Mouse (Mus musculus) left cerebral cortex, adult 9 months (tissue): ENCODE results near the gene Map7d2.
A peak's percentile ranks its signal among the peaks of the same experiment; 100 is the strongest.
"Not testable (repeated sequence)": the region's sequence is repeated elsewhere in the genome, so short reads cannot be mapped to it uniquely, and the experiment has no call there.

Experiments used
- DNase-seq, 2 experiments: peaks; one replicate each; pipeline ENCODE4 v3.0.0; 2022; ENCODE audit warnings: low spot score in 2 of 2

Gene Map7d2

GRCm38 (mm10) chrX:159414130-159414828 lies at the start of gene Map7d2:
Gene Map7d2, plus strand, starts transcription at chrX:159414572.
- peak; percentile 22 to 28 for DNase-seq

- DNase-seq, result peak; percentile 25 to 34
These were observed 42.3 kb upstream of the Map7d2 start, which contains the start of gene Eif1ax for GRCm38 (mm10) chrX:159371831-159372752. Gene Eif1ax, plus strand, starts transcription at chrX:159372178.

GRCm38 (mm10) chrX:159372753-159373144 lies 41.6 kb upstream of the Map7d2 start:
- DNase-seq, result no peak

DNA sequence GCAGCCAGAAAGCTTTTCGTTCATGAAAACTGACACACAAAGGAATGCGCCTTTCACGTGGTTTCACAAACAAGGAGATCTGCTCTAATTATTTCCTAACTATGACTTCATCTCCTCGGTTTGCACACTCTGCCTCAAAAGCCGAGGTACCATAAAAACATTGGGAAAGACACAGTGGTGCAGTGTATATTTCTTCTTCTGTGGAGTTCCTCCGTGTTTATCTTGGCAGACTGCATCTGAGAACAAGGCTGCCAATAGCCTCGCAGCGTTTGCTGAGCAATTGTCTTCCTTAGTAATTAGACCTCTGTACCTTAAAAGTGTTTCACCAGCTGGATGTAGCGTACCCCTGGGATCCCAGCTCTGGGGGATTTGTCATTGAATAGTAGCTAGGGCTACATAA lies 27.3 kb upstream of the Map7d2 start:
- no peak for DNase-seq

GRCm38 (mm10) chrX:159388953-159389352 lies 25.4 kb upstream of the Map7d2 start:
- DNase-seq, result no peak

DNA sequence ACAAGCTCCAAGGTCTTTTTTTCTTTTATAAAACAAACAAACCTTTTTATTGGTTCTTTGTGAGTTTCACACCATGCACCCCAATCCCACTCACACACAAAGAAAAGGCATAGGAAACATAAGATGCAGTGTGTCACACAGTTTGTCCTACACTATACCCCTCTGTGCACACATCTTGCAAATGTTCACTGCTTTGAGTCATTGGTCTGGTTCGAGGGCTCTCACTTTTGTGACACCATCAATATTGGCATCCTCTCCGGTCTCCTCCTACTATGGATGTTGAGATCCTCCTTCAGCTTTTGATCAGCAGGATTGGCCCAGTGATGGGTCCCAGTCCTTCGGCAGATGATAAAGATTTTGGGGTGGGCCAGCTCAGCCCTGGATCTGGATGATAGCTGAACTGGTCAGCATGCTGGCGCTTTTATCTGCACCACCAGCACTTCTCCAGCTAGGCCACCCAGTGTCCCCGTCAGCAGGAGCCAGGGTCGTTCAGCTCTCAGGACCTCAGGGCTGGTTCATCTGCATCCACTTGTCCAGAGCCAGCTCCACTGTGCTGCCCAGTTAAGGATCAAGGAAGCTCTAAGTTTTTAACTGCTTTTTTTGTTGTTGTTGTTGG lies 23.9 kb upstream of the Map7d2 start:
- no peak for DNase-seq

- DNase-seq, result no peak
These were observed 23.1 kb upstream of the Map7d2 start for GRCm38 (mm10) chrX:159391239-159391638.

GRCm38 (mm10) chrX:159409253-159409652 lies 5.1 kb upstream of the Map7d2 start:
- DNase-seq, result no peak

GRCm38 (mm10) chrX:159414829-159415673 lies 679 bp downstream of the Map7d2 start:
- peak; percentile 2 to 6 for DNase-seq

DNA sequence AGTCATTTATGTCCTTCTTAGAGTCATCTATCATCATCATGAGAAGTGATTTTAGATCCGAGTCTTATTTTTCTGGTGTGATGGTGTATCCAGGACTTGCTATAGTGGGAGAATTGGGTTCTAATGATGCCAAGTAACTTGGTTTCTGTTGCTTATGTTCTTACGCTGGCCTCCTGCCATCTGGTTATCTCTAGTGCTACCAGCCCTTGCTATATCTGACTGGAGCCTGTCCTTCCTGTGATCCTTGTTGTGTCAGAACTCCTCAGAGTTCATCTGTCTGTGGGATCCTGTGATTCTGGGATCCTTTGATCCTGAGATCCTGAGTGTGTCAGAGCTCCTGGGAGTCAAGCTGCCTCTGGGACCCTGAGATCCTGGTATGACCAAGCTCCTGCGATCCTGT lies 16.1 kb downstream of the Map7d2 start:
- not testable (repeated sequence) for DNase-seq

GRCm38 (mm10) chrX:159442128-159442527 lies 27.8 kb downstream of the Map7d2 start:
- DNase-seq, result peak in 1 of 2 experiments; percentile 9

DNA sequence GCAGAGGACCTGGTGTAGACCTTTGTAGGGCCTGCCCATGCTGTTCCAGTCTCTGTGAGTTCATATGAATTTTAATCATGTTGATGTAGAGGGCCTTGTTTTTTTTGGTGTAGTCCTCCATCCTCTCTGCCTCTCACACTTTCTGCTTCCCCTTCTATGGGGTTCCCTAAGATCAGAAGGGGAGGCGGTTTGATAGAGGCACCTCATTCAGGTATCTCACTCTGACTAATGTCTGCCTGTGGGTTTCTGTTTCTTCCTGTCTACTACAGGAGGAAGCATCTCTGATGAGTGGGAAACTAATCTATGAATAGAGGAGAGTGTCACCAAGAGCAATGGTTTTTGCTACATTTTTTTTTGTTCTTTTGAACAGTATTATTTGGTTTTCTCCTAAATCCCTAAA lies 32.8 kb downstream of the Map7d2 start:
- no peak for DNase-seq

DNA sequence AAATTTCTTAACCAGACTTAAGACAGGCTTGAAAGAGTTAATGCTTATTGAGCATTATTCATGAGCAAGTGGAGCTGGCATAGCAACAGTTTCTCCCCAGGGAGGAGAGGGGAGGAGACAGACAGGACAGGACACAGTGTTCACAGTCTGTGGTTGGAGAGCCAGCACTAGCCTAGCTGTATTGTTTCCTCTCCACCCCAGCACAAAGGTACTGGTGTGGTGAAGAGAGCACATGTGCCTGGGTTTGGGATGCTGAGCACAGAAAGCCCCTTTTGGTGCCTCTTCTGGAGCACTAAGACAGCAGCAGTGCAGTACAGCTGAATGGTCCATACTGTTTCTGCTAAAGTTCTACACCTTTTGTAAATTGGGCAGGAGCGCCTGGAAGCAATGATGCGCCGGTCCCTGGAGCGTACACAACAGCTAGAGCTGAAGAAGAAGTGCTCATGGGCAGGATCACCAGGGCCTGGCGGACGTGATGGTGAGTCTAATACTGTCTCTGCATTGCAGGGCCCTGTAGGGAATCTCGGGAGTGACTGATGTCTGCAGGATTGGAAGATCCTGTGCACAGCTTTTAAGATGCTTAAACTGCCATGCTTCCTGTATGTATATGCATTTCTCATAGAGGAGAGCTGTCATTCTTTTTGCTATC lies 44.8 kb downstream of the Map7d2 start:
- DNase-seq, result no peak

DNA sequence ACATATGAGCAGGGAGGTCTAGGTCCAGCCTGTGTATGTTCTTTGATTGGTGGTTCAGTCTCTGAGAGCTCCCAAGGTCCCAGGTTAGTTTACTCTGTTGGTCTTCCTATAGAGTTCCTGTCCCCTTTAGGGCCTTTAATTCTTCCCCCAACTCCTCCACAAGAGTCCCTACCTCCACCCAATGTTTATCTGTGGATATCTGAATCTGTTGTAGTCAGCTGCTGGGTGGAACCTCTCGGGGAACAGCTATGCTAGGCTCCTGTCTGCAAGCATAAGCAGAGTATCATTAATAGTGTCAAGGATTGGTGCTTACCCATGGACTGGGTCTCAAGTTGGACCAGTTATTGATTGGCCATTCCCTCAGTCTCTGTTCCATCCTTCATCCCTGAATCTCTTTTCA lies 60.4 kb downstream of the Map7d2 start:
- no peak for DNase-seq

DNA sequence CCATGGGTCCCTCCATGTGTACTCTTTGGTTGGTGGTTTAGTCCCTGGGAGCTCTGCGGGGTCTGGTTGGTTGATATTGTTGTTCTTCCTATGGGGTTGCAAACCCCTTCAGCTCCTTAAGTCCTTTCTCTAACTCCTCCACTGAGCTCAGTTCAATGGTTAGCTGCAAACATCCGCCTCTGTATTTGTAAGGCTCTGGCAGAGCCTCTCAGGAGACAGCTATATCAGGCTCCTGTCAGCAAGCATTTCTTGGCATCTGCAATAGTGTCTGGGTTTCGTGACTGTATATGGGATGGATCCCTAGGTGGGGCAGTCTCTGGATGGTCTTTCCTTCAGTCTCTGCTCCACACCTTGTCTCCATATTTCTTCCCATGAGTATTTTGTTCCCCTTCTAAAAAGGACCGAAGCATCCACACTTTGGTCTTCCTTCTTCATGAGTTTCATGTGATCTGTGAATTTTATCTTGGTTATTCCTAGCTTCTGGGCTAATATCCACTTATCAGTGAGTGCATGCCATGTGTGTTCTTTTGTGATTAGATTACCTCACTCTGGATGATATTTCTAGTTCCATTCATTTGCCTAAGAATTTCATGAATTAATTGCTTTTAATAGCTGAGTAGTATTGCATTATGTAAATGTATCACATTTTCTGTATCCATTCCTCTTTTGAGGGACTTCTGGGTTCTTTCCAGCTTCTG lies 64.0 kb downstream of the Map7d2 start:
- DNase-seq, result not testable (repeated sequence)

- no peak for DNase-seq
These were observed 69.9 kb downstream of the Map7d2 start for GRCm38 (mm10) chrX:159484247-159484646.

DNA sequence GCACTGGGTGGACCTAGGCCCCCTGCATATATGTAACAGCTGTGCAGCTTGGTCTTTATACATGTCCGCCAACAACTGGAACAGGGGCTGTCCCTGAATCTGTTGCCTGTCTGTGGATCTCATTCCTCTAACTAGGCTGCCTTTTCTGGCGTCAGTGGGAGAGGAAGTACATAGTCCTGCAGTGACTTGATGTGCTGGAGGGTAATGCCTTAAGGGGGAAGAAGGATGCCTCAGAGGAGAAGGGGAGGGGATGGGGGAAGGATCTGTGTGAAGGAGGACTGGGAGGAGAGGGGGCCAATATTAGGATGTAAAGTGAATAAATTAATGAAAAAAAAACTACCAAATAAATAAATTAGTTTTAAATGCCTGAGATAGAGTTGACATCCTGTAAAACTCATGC lies 88.8 kb downstream of the Map7d2 start:
- DNase-seq, result no peak

DNA sequence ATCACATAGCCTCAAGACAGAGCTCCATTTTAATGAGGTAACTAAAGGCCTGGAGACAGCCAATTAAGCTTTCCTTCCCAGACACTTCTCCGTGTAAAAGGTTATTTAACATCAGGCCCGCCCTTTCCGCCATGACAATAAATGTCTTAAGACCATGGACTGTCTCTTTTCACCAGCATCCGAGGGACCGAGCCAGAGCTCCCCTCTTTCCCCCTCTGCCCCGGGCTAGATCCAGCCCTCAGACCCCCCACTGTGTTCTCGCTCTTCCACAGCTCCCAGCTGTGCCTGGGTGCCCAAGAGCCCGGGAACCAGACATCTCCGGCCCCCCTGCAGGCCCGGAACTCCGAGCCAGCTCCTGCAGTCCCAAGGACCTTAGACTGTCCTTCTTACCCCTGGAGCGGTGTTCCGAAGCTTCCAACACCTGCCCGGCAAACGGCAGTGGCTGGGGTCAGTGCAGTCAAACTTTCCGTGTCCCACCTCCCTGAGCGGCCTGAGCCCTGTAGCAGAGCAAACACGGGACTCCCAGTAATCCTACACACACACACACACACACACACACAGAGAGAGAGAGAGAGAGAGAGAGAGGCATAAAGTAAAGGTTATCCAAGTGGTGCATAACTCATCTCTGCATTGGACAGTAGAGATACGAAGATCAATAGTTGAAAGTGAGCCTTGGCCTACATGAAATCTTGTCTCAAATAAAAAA lies 94.1 kb downstream of the Map7d2 start:
- DNase-seq, result no peak

DNA sequence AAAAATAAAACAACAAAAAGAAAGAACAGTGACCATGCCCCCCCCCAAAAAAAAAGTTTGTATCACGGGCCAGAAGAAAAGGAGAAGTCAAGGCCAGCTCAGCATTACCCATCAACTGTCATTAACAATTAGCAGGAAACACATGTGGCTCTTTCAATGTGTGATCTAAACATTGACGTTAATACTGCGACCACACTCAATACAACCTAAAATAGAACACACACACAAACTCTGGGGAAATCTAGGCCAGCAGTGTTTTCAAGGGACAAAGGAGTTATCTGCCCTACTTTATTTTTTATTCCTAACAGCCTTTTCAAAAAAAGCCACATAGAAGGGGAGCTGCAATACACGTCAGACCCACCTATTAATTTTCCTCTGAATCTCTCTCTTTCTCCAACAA lies 94.7 kb downstream of the Map7d2 start:
- no peak for DNase-seq
